Mouse (Mus musculus) cerebellum, adult 11 months (tissue): ENCODE results near the gene Cisd3.
A peak's percentile ranks its signal among the peaks of the same experiment; 100 is the strongest.
"Not testable (repeated sequence)": the region's sequence is repeated elsewhere in the genome, so short reads cannot be mapped to it uniquely, and the experiment has no call there.

Experiments used
- DNase-seq: peaks from one replicate; pipeline ENCODE4 v3.0.0; 2022

The Cisd3 gene

DNA sequence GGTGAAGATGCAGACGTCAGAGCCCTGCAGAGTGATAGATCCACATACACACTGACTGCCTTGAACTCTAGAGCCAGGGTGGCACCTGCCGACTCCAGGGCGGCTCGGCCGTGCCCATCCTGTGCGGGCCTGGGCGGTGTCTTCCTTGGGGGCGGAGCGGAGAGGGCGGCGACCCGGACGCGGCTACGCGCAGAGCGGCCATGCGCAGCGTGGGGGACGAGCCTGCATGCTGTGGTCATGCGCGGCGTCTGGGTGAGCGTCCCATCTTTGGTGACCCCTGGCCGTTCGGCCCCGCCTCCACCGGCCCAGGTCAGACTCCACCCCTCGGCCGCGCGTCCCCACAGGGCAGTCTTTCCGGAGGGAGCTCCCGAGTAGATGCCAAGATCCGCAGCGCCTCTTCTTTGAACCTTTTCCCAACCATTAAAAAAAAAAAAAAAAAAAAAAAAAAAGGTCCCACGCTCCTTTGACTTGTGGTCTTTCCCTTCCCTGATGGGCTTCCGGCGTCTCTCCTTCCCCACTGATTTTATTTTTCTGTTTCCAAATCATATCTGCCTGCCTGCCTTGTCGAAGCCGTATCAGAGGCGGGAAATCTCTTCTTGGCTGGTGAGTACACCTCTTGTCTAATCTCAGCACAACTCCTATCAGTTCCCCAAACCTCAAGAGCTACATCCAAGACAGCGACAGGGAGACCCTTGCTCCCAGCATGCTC, at the start of gene Cisd3:
Gene Cisd3 (plus strand): TSS at position 214 of the 709 bp plus-strand sequence.
- DNase-seq: peak; percentile 92

DNA sequence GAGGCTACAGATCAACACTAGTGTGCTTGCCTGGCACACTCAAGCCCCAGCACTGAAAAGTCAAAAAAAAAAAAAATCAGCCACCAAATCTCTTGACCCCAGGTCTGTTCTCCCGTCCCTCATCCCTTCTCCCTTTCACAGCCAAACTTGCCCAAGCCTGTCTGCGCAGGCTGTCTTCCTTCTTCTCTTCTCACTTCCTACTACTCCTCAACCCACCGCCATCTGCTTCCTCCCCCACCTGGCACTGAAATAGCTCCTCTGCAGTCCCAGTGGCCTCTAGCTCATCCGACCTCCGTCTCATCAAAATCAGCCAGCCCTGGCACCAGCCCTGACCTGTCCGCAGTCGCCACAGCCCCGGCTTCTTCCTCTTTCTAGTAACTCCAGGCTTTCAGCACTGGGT, 44.0 kb upstream of the Cisd3 start:
- no peak for DNase-seq

DNA sequence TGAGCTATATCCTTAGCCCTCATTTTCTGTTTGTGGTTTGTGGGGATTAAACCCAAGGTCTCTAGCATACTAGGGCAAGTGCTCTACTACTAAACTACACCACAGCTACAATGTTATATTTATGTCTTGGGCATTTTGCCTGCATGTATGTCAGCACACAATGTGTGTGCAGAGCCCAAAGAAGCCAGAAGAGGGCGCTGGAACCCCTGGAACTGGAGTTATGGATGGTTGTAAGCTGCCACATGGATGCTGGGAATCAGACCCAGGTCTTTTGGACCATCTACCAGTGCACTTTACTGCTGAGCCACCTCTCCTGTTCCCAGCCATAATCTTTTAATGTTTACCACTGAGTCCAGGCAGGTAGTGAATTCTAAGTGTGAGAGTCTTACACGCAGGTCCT, 42.9 kb upstream of the Cisd3 start:
- no peak for DNase-seq

DNA sequence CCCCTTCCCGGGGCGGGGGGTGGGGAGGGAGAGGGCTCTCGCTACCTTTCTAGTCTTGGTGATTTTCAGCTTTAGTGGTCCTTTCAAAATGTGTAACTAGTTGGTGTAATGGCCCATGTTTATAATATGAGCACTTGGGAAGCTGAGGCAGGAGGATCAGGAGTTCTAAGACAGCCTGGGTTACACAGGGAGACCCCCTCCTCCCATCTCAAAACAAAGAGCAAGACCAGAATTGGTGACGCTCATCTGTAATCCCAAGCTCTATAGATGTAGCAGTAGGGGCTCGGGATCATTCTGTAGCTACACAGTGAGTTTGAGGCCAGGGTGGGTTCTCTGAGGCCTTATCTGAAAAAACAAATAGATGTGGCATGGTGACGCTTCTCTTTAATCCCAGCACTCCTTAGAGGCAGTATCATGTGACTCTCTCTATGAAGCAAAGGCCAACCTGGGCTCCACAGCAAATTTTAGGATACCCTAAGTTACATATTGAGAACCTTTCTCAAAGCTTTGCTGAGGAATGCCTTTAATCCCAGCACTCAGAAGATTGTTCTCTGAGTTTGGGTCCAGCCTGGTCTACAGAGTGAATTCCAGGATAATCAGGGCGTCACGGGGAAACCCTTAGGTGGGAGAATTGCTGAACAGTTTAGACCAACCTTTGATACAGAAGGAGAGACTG, 42.1 kb upstream of the Cisd3 start:
- DNase-seq: no peak

DNA sequence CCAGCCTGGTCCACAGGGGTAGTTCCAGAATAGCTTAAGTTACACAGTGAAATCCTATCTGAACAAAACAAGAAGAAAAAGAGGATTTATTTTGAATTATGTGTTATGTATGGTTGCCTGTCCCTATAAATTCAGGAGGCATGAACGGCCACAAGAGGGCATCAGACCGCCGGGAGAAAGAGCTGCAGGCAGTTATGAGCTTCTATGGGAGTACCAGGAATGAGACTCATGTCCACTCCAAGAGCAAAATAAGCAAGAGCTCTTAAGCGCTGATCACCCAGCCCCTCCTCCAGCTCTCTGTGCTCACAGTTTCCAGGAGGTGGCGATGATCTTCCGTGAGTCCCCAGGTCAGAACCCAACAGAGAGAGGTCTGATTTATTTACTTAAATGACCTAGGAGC, 40.8 kb upstream of the Cisd3 start:
- DNase-seq: peak; percentile 63

DNA sequence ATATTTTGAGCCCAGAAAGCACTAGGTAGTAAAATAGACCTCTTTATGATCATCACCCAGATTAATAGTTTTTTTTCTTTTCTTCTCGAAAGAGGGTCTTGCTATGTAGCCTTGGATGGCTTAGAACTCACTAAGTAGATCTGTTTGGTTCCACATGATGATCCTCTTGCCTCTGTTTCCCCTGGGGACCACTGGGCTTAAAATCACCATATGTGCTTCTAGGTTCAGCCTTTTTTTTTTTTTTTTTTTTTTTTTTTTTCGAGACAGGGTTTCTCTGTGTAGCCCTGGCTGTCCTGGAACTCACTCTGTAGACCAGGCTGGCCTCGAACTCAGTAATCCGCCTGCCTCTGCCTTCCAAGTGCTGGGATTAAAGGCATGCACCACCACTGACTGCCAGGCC, 37.1 kb upstream of the Cisd3 start:
- DNase-seq: not testable (repeated sequence)

DNA sequence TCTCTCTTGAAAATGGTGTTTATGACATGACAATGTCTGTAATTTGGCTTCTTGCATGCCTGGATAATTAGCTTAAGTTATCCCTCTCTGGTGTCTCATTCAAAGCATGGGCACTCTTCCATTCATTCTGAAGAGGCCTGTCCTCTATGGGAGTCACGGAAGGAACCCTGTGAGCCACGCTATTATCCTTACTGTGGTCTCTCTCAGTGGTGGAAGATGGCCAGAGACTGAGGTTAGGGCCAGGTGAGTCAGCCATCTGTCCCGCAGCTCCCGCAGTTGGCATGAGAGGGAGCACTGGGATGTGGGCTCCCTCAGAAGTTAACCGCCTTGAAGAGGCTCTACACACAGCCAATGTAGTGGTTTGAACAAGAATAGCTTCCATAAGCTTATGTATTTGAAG, 35.3 kb upstream of the Cisd3 start:
- no peak for DNase-seq

DNA sequence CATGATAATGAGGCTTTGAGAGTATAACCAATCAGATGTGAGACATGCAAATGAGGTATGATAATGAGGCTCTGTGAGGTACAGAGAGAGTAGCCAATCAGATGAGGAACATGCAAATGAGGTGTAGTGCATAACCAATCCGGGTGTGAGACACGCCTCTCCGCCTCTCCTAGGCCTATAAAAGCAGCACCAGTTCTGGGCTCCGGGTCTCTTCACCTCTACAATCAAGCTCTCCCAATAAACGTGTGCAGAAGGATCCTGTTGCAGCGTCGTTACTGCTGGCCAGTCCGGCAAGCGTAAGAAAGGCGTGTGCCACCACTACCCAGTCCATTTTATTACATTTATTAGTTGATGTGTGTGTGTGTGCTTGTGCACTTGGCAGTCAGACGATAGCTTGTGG, 32.2 kb upstream of the Cisd3 start:
- DNase-seq: not testable (repeated sequence)

DNA sequence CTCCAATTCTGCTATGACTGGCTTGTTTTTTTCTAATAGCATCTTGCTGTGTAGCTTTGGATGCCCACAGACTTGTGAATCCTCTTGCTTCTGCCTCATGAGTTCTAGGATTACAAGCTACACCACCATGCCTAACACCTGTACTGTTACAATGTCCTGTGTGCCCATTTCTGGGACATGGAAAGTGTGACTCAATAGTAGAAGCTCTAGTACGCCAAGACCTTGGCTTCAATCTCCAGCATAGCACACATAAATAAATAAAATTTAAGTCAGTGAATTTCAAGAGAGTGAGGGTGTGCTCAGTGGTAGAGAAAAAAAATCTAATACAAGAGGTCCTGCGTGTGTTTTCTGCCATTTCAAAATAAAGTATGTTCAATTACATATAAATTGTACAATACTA, 31.4 kb upstream of the Cisd3 start:
- no peak for DNase-seq

DNA sequence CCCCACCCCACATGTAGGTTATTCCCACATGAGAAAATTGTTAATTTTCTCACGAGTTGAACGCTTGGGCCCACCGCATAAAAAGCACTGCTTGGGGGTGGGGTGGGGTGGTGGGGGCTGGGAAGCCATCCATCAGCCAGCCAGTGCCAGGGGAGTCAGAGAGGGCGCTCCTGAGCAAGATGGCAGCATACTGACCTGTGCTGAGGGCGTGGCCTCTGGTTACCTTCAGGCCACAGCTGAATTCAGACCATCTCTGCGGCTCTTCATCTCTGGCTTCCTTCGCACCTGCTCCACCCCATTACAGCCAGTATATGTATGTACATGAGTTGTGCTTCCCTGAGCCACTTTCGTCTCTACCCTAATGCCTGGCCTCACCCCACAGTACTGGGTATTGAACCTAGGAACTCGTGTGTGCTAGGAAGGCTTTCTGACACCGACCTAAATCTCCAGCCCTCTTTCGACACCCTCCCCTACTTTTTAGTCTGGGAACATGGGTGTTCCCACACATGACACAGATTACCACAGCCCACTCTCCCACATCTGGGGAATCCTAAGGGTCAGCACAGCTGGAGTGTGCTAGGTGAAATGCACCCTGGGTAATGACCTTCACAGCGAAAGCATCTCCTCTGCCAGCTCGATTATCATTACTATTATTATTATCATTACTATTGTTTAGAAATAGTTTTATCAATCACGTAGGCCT, 29.2 kb upstream of the Cisd3 start:
- no peak for DNase-seq

DNA sequence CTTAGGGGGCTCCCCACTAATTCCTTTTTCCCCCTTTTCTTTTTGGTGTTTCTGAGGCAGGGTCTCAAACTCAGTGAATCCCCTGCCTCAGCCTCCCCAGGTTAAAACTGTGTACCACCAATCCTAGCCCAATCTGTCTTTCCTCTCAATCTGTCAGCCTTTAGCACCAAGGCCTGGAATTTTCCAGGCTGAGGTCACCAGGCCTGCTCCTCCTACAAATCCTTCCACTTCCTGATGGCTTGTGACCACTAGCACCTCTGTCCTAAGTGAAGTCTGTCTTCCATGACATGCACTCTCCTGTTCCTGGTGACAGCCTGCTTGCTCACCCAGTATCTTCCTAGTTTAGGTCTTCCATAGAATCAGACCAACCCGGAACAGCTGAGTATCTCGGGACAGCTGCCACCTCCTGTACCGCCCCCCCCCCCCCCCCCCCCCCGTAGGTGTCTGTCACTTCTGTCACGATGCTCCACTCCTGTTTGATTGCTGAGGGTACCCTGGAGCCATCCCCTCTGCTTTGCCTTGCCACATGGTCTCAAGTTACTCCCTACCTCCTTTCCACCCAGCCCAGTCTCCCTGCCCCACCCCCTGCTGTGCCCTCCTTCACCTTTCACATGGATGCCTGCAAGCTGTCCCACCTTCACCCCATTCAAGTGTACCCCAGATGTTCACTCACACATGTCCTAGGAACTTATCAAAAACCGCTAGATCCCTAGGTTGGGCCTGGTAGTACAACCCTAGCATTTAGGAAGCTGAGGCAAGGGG, 28.3 kb upstream of the Cisd3 start:
- no peak for DNase-seq

DNA sequence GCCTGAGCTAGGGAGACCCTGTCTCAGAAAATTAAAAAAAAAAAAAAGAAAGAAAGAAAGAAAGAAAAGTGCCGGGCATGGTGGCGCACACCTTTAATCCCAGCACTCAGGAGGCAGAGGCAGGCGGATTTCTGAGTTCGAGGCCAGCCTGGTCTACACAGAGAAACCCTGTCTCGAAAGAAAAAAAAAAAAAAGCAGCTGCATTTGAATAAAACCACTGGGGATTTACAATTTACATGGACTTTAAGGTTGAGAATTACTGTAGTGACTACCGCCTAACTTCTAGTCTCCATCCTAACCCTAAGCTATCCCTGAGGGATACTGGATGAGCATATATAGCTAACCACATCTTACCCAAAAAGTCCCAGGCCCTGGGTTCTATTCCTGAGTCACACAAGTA, 27.7 kb upstream of the Cisd3 start:
- DNase-seq: not testable (repeated sequence)

DNA sequence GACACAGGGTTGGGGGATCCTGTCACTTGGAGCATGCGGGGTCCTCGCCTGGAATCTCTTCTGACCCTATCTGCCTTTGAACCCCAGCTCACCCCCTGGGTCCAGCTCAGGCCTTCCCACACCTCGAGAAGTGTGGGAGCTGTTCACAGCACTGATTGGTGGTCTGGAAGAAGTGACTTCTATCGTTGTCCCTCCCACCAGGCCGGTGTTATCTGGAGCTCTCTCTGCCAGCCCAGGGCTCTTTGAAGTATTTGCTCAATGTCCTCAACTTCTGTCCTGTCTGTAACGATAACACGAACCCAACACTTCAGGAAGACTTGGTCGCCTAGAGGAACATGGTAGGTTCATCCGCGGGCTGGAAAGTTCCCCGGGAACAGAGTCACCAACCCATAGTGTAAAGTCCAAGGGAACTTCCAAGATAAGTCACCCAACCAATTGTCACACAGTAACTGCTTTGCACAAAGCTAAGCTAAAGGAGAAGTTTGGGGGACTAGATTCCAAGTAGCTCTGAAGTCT, 26.8 kb upstream of the Cisd3 start:
- no peak for DNase-seq

DNA sequence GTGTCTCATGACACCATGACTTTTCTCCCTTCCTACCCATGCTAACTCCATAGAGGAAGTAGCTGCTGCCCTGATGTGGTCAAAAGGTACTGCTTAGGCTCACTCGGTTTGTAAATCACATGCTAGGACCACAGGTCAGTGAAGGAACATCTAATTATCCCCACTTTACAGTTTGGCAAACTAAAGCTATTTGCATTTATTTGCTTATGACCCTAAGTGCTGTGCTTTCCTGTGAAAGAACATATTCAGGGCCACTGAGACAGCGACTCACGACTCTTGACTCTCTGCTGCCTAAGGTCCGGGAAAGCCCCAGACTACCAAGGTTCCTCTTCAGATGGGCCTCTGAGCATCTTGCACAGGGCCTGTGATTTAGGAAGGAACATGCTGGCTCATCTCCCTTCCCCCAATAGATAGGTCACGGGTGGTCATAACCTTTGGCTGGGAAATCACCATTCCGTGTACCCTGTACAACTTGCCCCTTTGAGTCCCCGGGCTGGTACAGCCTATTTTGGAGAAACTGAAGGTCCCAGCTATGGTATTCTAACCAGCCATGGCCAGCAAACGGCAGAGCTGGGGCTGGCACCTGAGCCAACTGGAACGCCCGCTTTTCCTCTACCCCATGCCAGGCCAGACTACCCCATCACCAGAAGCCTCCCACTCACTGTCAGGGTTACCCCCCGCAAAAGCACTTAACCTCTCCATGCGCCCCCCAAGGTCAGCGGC, 26.2 kb upstream of the Cisd3 start:
- DNase-seq: no peak

DNA sequence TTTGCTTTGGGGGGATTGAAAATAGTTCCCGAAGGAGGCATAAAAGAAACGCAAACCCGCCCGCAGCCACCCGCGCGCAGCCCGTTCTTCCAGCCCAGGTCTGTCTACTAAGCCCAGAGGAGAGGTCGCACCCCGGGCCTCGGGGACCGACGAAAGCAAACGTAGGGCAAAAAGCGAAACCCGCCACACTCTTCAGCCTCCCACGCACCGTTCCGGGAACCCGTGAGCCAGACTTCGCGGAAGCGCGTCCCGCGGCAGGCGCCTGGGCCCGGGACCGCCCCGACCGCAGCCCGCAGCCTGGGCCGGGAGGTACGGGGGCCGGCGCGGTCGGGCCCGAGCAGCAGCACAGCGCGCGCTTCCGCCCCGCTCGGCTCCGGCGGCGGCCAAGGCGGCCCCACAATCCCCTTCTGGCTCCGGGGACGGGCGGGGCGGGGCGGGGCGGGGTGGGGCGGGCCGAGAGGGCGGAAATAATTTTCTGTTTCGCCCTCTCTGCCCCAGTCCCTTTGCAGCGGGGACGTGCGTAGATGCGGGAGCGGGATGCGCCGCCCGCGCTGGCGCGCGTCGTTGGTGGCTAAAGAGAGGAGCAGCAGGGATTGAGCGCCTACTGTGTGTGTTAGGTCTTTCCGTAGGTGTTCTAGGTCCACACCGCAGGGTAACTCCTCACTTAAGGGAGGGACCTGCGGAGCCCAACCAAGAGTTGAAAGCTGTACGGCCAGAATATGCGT, 25.5 kb upstream of the Cisd3 start:
- peak; percentile 75 for DNase-seq

DNA sequence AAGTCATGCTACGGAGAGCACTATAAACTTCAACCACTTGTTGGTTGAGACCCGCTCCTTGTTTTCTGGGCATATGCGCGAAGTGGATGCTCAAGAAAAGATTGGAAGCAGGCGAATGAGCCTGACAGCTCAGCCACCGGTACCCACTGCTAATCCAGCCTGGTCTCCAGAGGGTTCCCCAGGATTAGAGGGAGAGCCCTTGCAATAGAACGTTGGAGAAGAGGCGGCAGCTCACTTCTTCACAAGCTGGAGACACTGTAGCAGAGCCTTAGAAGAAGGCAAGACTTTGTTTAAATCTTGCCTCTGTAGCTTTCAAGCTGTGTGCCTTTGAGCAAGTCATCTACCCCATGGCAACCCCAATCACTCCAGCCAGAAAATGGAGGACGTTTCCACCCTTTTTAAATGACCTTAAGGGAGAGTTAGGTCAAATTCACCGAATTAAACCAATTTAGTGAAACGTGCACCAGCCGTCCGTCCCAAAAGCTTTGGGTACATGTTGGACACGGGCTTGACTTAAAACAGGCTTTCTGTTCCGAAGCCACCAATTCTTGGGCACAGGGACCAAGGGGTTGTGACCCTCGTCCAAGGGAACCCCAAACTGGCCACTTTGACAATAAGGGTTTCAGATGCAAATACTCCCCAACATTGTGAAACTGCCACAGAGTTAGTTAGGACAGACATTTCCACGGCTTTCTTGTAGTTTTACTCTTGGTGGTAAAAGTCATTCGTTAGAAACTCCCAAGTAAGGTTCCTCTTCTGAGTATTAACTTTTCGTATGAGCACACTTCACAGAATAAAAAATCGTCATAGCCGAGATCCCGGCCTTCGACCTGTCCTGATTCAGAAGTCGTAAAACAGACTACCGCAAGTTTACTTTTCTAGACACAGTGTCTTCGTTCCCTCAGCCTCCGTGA, 24.6 kb upstream of the Cisd3 start:
- no peak for DNase-seq

DNA sequence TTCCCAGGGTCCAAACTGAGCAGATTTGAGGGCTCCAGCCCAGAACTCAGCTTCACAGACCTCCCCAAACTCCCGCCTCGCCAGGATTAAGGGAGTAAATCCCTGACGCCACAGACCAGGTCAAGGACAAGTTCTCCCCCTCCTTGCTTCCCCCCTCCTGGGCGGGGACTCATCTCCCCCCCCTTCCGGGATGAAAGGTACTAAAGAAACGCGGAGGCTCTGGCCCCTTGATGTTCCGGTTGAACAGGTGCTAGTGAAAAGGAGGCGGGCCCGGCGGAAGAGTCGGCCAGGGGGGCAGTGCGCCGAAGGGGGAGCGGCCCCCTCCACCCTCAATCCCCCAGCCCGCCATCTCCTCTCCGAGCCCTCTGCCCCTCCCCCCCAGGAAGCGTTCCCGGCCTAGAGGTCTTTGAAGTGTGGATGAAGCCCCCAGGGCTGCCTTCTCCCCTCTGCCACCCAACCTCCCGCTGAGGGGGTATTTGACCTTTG, 23.9 kb upstream of the Cisd3 start:
- peak; percentile 44 for DNase-seq

DNA sequence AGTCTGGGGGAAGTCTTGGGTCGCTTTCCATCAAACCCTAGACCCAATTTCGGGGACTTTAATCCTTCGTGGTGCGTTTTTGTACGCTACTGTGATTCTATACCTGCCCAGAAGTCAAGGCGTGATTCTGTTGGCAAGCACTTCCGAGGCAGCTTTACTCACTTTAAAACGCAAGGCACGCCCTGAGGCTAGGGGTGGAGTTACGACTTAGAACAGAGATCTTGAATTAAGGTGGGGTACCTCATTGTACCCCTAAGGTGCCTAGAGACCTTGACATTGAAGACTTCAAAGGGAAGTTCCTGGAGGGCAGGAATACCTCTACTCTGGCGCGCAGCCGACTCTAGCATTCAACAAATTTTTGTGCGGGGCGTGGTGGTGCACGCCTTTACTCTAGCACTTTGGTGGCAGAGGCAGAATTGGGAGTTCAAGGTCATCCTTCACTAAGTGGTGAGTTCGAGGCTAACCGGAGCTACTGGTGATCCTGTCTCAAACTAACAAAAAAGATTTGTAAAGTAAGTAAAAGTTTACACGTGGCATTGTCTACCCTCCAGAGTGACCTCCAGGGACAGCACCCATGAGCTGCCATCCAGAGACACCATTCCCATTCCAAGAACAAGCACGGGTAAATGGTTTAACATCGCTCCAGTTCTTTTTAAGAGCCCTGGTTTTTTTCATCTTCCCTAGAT, 23.3 kb upstream of the Cisd3 start:
- no peak for DNase-seq

DNA sequence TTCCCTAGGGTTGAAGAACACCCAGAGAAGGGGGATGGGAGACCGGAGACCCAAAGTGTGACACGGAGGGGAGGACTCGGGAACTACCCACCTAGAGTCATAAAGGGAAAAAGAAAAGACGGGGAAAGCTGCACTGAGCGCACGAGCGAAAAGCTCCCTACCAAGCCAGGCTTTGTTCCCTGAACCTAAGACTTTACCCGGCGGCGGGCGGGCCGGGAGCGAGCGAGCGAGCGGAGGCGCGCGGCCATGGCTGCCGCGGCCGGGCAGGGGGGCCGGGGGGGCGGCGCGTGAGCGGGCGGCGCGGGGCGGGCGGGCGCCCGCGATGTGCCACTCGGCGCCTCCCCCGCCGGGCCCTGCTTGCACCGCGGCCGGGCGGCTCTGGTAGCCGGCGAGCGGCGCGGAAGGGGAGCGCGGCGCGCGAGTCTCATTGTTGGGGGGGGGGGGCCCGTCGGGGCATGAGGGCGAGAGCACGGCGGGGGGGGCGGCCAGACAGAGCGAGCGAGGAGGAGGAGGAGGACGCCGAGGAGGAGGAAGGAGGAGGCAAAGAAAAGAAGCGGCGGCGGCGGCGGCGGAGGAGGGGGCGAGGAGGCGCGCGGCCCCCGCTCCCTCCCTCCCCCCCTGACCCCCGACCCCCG, 22.6 kb upstream of the Cisd3 start, which contains the start of gene Mllt6:
Gene Mllt6 (plus strand): TSS at position 522 of the 635 bp plus-strand sequence.
- DNase-seq: peak; percentile 68
